Mouse (Mus musculus): ENCODE measurements around the gene Abraxas1. TPM values are rescaled to one million over a fixed set of nuclear protein-coding genes. Genes with fewer than 3 reads are reported as not detected.

Gene Abraxas1
- polyA plus RNA-seq, 1 experiment from 2014 or later = 33.8 TPM

GRCm38 (mm10) chr5:100761736-100762135 lies 59.0 kb downstream of the Abraxas1 start:
- 91% methylated on average over 7 of the region's 7 CpGs for WGBS
- Histone ChIP-seq H3K36me3 (ENCODE audit: control insufficient read depth, insufficient read depth, low read length) (peaks cover 47% of the 10 kb centered on the region), H3K4me3 (ENCODE audit: low read length) (no peak overlapping the region), H3K9ac (ENCODE audit: low read depth, low read length) (no peak overlapping the region), H3K27ac (ENCODE audit: low read depth, low read length) (no peak overlapping the region), H3K9me3 (ENCODE audit: control insufficient read depth, low read length) (no peaks in the 10 kb centered on the region; the same call in 1 of the 2 replicates), H3K4me2 (replicated peaks; ENCODE audit: low read depth, low read length) (no peak overlapping the region), H3K4me1 (ENCODE audit: control insufficient read depth, insufficient read depth, low read length) (no peaks in the 10 kb centered on the region), H3K27me3 (ENCODE audit: control insufficient read depth, insufficient read depth, low read length) (no peaks in the 10 kb centered on the region)
- no peak for ATAC-seq (ENCODE audit: low FRiP score, low TSS enrichment)

DNA sequence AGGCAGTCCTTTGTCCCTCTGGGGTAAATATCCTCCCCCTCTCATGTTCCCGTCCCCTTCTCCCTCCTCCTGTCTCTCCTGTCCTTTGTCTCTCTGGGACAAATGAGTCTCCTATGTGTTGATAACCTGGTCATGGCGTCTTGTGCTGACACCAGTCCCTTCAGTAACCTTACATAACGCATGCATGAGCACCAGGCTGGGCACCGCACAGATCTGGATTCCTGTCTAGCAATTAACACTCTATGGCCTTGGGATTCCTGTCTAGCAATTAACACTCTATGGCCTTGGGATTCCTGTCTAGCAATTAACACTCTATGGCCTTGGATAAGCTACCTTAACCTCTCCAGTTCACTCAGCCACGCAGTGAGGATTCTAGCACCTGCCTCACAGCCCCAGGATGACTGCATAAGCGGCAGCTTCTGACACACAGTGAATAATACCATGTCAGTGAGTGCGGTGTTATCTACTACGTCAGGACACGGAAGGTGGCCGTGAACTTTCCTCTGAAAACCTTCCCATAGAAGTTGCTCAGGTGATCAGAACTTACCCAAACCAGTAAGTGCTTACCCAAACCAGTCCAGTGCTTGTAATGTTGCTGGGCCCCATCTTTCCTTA lies 60.6 kb downstream of the Abraxas1 start:
- no peaks in the 10 kb centered on the region; the same call in 1 of the 2 replicates for H3K9me3 ChIP-seq (ENCODE audit: control insufficient read depth, low read length)
- WGBS = 83% methylated on average over 10 of the region's 10 CpGs
- ATAC-seq (ENCODE audit: low FRiP score, low TSS enrichment) = no peak
- no peak overlapping the region for H3K4me2 ChIP-seq (replicated peaks; ENCODE audit: low read depth, low read length)
- no peak overlapping the region for H3K4me3 ChIP-seq (ENCODE audit: low read length)
- H3K9ac ChIP-seq (ENCODE audit: low read depth, low read length) = no peak overlapping the region
- peaks cover 33% of the 10 kb centered on the region for H3K36me3 ChIP-seq (ENCODE audit: control insufficient read depth, insufficient read depth, low read length)
- no peak overlapping the region for H3K27ac ChIP-seq (ENCODE audit: low read depth, low read length)
- H3K27me3 ChIP-seq (ENCODE audit: control insufficient read depth, insufficient read depth, low read length) = no peaks in the 10 kb centered on the region
- no peaks in the 10 kb centered on the region for H3K4me1 ChIP-seq (ENCODE audit: control insufficient read depth, insufficient read depth, low read length)

DNA sequence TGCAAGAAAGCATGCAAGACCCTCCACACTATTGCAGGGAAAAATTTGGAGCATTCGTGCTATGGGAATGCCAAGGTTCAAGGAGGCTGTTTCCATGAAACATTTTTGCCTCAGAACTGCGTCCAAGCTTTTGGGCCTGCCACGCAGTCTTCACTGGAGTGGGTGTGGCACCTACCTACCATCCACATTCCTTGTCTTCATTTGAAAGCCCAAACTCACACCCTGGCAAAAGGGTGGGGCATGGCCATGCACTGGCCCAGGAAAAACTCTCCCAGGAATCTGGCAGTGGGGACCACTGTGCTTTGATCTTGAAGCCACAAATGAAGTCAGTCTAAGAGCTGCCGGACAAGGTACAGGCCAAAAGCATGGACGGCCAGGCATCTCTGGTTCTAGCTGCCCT lies 62.6 kb downstream of the Abraxas1 start:
- H3K4me2 ChIP-seq (replicated peaks; ENCODE audit: low read depth, low read length) = no peak overlapping the region
- WGBS = 89% methylated on average over 5 of the region's 5 CpGs
- peaks cover 13% of the 10 kb centered on the region; the same call in 1 of the 2 replicates for H3K36me3 ChIP-seq (ENCODE audit: control insufficient read depth, insufficient read depth, low read length)
- no peak overlapping the region for H3K27ac ChIP-seq (ENCODE audit: low read depth, low read length)
- no peaks in the 10 kb centered on the region for H3K27me3 ChIP-seq (ENCODE audit: control insufficient read depth, insufficient read depth, low read length)
- H3K4me1 ChIP-seq (ENCODE audit: control insufficient read depth, insufficient read depth, low read length) = no peaks in the 10 kb centered on the region
- H3K9ac ChIP-seq (ENCODE audit: low read depth, low read length) = no peak overlapping the region
- H3K9me3 ChIP-seq (ENCODE audit: control insufficient read depth, low read length) = no peaks in the 10 kb centered on the region; the same call in 1 of the 2 replicates
- no peak for ATAC-seq (ENCODE audit: low FRiP score, low TSS enrichment)
- no peak overlapping the region for H3K4me3 ChIP-seq (ENCODE audit: low read length)

Other genes starting within 250 kb of the Abraxas1 start
- gene Plac8, start 248.7 kb downstream of the Abraxas1 start, polyA plus RNA-seq (2014; fragmentation: Nextera tagmentation; extraction: Ambion mirVana) = 105 and 140 TPM in 2 replicates
- gene Coq2, start 145.8 kb downstream of the Abraxas1 start, polyA plus RNA-seq (2014; fragmentation: Nextera tagmentation; extraction: Ambion mirVana) = 62.0 and 76.4 TPM in 2 replicates
- gene Hpse, start 101.2 kb downstream of the Abraxas1 start, polyA plus RNA-seq (2014; fragmentation: Nextera tagmentation; extraction: Ambion mirVana) = 2.4 and 3.5 TPM in 2 replicates
- 19.5 and 22.4 TPM in 2 replicates for gene Helq, start 22.4 kb downstream of the Abraxas1 start, polyA plus RNA-seq (2014; fragmentation: Nextera tagmentation; extraction: Ambion mirVana)
- gene Mrps18c, start 22.3 kb downstream of the Abraxas1 start, polyA plus RNA-seq (2014; fragmentation: Nextera tagmentation; extraction: Ambion mirVana) = 168 and 209 TPM in 2 replicates
- 0.42 and 0.49 TPM in 2 replicates for gene Gpat3, start 24.7 kb upstream of the Abraxas1 start, polyA plus RNA-seq (2014; fragmentation: Nextera tagmentation; extraction: Ambion mirVana)

All from kidney, embryonic 14.5 days (tissue).